Mouse (Mus musculus): ENCODE measurements around the gene Sost. TPM values are rescaled to one million over a fixed set of nuclear protein-coding genes. Genes with fewer than 3 reads are reported as not detected.

The Sost gene
- polyA plus RNA-seq, 1 experiment from 2014 or later = 0.08 TPM

GRCm38 (mm10) chr11:101968791-101969190 is 2.0 kb upstream of the Sost start:
- WGBS = 0% methylated on average over 5 of the region's 5 CpGs

DNA sequence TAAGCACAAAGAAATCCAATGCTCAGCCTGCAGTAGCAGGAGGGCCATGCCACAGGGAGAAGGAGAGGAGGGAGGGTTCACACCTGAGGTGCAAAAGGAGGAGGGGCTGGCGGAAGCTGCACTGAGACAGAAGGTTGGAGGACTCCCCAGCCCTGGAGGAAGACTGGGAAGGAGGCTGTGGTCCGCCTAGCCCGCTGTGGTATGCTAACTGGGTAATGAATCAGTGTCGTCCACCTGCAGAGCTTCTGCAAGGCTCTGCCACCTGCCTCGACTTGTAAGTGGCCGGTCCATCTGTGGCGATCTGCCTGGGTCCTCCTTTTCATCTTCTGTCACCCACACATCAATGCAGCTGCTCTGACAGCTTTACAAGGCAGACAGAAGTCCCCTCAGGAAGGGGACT is 1.5 kb upstream of the Sost start:
- Histone ChIP-seq H3K9me3 (ENCODE audit: control insufficient read depth, low read length) (no peaks in the 10 kb centered on the region), H3K27ac (replicated peaks) (no peak overlapping the region), H3K4me3 (ENCODE audit: low read depth, low read length) (no peak overlapping the region), H3K9ac (ENCODE audit: low read length) (no peak overlapping the region), H3K27me3 (ENCODE audit: control insufficient read depth, insufficient read depth, low read length) (peaks cover 19% of the 10 kb centered on the region; the same call in 1 of the 2 replicates), H3K4me2 (replicated peaks; ENCODE audit: low read depth) (no peak overlapping the region), H3K36me3 (ENCODE audit: control insufficient read depth, insufficient read depth, low read length) (no peaks in the 10 kb centered on the region), H3K4me1 (replicated peaks; ENCODE audit: control insufficient read depth, insufficient read depth) (0 out of 2 replicates have a peak, but pooled peaks cover 2% of the 10 kb centered on the region)
- no peak for TF ChIP-seq CTCF (IDR thresholded peaks at IDR 0.05; ENCODE audit: low read depth)
- no peak for TF ChIP-seq EP300 (optimal IDR thresholded peaks at IDR 0.05)
- no peak for ATAC-seq (ENCODE audit: low FRiP score, low TSS enrichment)
- no peak for DNase-seq (ENCODE audit: low spot score)
- 17% methylated on average over 7 of the region's 7 CpGs for WGBS

More at GRCm38 (mm10) chr11:101968791-101969190, 2.0 kb upstream of the Sost start:
- peak; percentile 73 for ATAC-seq (ENCODE audit: low FRiP score, low TSS enrichment)
- Histone ChIP-seq H3K4me2 (replicated peaks; ENCODE audit: low read depth) (no peak overlapping the region), H3K9ac (ENCODE audit: low read length) (no peak overlapping the region), H3K4me1 (replicated peaks; ENCODE audit: control insufficient read depth, insufficient read depth) (0 out of 2 replicates have a peak, but pooled peaks cover 2% of the 10 kb centered on the region), H3K36me3 (ENCODE audit: control insufficient read depth, insufficient read depth, low read length) (no peaks in the 10 kb centered on the region), H3K4me3 (ENCODE audit: low read depth, low read length) (no peak overlapping the region), H3K27ac (replicated peaks) (no peak overlapping the region), H3K27me3 (ENCODE audit: control insufficient read depth, insufficient read depth, low read length) (peaks cover 16% of the 10 kb centered on the region; the same call in 1 of the 2 replicates), H3K9me3 (ENCODE audit: control insufficient read depth, low read length) (no peaks in the 10 kb centered on the region)
- TF ChIP-seq CTCF (IDR thresholded peaks at IDR 0.05; ENCODE audit: low read depth) (peak; percentile 99), EP300 (optimal IDR thresholded peaks at IDR 0.05) (no peak)
- DNase-seq (ENCODE audit: low spot score) = peak; percentile 81

DNA sequence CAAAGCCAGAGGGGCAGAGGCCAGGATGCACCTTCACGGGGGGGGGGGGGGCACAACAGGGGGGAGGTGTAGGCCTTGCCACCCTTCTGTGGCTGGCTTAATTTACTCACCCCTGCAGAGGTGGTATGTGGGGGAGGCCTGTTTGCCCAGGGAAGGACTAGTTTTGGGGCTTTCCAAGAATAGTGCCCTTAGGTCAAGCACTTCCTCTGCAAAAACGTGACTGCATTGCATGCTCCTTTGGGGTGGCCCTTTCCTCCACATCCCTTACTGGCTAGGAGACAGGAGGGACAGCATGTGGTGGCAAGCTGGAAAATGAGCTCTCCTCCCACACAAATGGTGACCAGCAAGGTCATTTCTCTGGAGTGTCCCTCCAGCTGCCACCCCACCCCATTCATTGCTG is 1.3 kb downstream of the Sost start:
- Histone ChIP-seq H3K4me2 (replicated peaks; ENCODE audit: low read depth) (no peak overlapping the region), H3K9ac (ENCODE audit: low read length) (no peak overlapping the region), H3K4me3 (ENCODE audit: low read depth, low read length) (no peak overlapping the region), H3K9me3 (ENCODE audit: control insufficient read depth, low read length) (no peaks in the 10 kb centered on the region), H3K36me3 (ENCODE audit: control insufficient read depth, insufficient read depth, low read length) (no peaks in the 10 kb centered on the region), H3K27me3 (ENCODE audit: control insufficient read depth, insufficient read depth, low read length) (peaks cover 19% of the 10 kb centered on the region; the same call in 1 of the 2 replicates), H3K27ac (replicated peaks) (no peak overlapping the region), H3K4me1 (replicated peaks; ENCODE audit: control insufficient read depth, insufficient read depth) (0 out of 2 replicates have a peak, but pooled peaks cover 2% of the 10 kb centered on the region)
- 24% methylated on average over 2 of the region's 2 CpGs for WGBS
- TF ChIP-seq CTCF (IDR thresholded peaks at IDR 0.05; ENCODE audit: low read depth) (no peak), EP300 (optimal IDR thresholded peaks at IDR 0.05) (no peak)
- no peak for ATAC-seq (ENCODE audit: low FRiP score, low TSS enrichment)
- no peak for DNase-seq (ENCODE audit: low spot score)

GRCm38 (mm10) chr11:101964647-101965046 is 2.2 kb downstream of the Sost start:
- TF ChIP-seq CTCF (IDR thresholded peaks at IDR 0.05; ENCODE audit: low read depth) (no peak), EP300 (optimal IDR thresholded peaks at IDR 0.05) (no peak)
- H3K9me3 ChIP-seq (ENCODE audit: control insufficient read depth, low read length) = no peaks in the 10 kb centered on the region
- no peak for ATAC-seq (ENCODE audit: low FRiP score, low TSS enrichment)
- WGBS = 16% methylated on average over 8 of the region's 8 CpGs
- peaks cover 19% of the 10 kb centered on the region; the same call in 1 of the 2 replicates for H3K27me3 ChIP-seq (ENCODE audit: control insufficient read depth, insufficient read depth, low read length)
- H3K36me3 ChIP-seq (ENCODE audit: control insufficient read depth, insufficient read depth, low read length) = no peaks in the 10 kb centered on the region
- 0 out of 2 replicates have a peak, but pooled peaks cover 2% of the 10 kb centered on the region for H3K4me1 ChIP-seq (replicated peaks; ENCODE audit: control insufficient read depth, insufficient read depth)
- H3K27ac ChIP-seq (replicated peaks) = no peak overlapping the region
- DNase-seq (ENCODE audit: low spot score) = no peak
- H3K4me2 ChIP-seq (replicated peaks; ENCODE audit: low read depth) = no peak overlapping the region
- no peak overlapping the region for H3K4me3 ChIP-seq (ENCODE audit: low read depth, low read length)
- H3K9ac ChIP-seq (ENCODE audit: low read length) = no peak overlapping the region

GRCm38 (mm10) chr11:101963473-101964291 is 3.1 kb downstream of the Sost start:
- ATAC-seq (ENCODE audit: low FRiP score, low TSS enrichment) = peak; percentile 21; the same call in 1 of the 2 replicates
- Histone ChIP-seq H3K9ac (ENCODE audit: low read length) (peak overlapping the region; percentile 43; the same call in 1 of the 2 replicates), H3K27me3 (ENCODE audit: control insufficient read depth, insufficient read depth, low read length) (peaks cover 19% of the 10 kb centered on the region; the same call in 1 of the 2 replicates), H3K4me1 (replicated peaks; ENCODE audit: control insufficient read depth, insufficient read depth) (0 out of 2 replicates have a peak, but pooled peaks cover 2% of the 10 kb centered on the region), H3K27ac (replicated peaks) (no peak overlapping the region), H3K36me3 (ENCODE audit: control insufficient read depth, insufficient read depth, low read length) (no peaks in the 10 kb centered on the region), H3K9me3 (ENCODE audit: control insufficient read depth, low read length) (no peaks in the 10 kb centered on the region), H3K4me3 (ENCODE audit: low read depth, low read length) (peak overlapping the region; percentile 49), H3K4me2 (replicated peaks; ENCODE audit: low read depth) (peak overlapping the region; percentile 79)
- TF ChIP-seq EP300 (optimal IDR thresholded peaks at IDR 0.05) (no peak), CTCF (IDR thresholded peaks at IDR 0.05; ENCODE audit: low read depth) (no peak)
- DNase-seq (ENCODE audit: low spot score) = peak; percentile 59
- WGBS = under 1% methylated on average over 78 of the region's 78 CpGs

GRCm38 (mm10) chr11:101963043-101963442 is 3.8 kb downstream of the Sost start:
- no peak for ATAC-seq (ENCODE audit: low FRiP score, low TSS enrichment)
- Histone ChIP-seq H3K4me2 (replicated peaks; ENCODE audit: low read depth) (peak overlapping the region; percentile 79), H3K4me3 (ENCODE audit: low read depth, low read length) (no peak overlapping the region; the same call in 1 of the 2 replicates), H3K27me3 (ENCODE audit: control insufficient read depth, insufficient read depth, low read length) (peaks cover 19% of the 10 kb centered on the region; the same call in 1 of the 2 replicates), H3K9ac (ENCODE audit: low read length) (no peak overlapping the region), H3K36me3 (ENCODE audit: control insufficient read depth, insufficient read depth, low read length) (no peaks in the 10 kb centered on the region), H3K4me1 (replicated peaks; ENCODE audit: control insufficient read depth, insufficient read depth) (0 out of 2 replicates have a peak, but pooled peaks cover 2% of the 10 kb centered on the region), H3K27ac (replicated peaks) (no peak overlapping the region), H3K9me3 (ENCODE audit: control insufficient read depth, low read length) (no peaks in the 10 kb centered on the region)
- 13% methylated on average over 11 of the region's 11 CpGs for WGBS
- no peak for DNase-seq (ENCODE audit: low spot score)
- TF ChIP-seq EP300 (optimal IDR thresholded peaks at IDR 0.05) = no peak
- no peak for TF ChIP-seq CTCF (IDR thresholded peaks at IDR 0.05; ENCODE audit: low read depth)

All from stomach, postnatal 0 days (tissue).